Mouse (Mus musculus) small intestine, adult 2 months (tissue): ENCODE measurements around the gene Atp8a2.

Experiments
- CTCF ChIP-seq: fragments of 200-500 bp; IDR thresholded peaks from 2 replicates; pipeline ENCODE4 v1.5.1; 2012; ENCODE audit warnings: low read depth, mild to moderate bottlenecking, control low read depth, inconsistent platforms, low read length, moderate library complexity, mixed read lengths; ENCODE audit not compliant: insufficient replicate concordance, insufficient read length; ENCODE audit errors: extremely low read depth
- POLR2A ChIP-seq: fragments of 200-500 bp; IDR thresholded peaks from 2 replicates; pipeline ENCODE4 v1.6.1; 2012; ENCODE audit warnings: low read depth, mild to moderate bottlenecking, control low read depth, inconsistent platforms, low read length, moderate library complexity

DNA sequence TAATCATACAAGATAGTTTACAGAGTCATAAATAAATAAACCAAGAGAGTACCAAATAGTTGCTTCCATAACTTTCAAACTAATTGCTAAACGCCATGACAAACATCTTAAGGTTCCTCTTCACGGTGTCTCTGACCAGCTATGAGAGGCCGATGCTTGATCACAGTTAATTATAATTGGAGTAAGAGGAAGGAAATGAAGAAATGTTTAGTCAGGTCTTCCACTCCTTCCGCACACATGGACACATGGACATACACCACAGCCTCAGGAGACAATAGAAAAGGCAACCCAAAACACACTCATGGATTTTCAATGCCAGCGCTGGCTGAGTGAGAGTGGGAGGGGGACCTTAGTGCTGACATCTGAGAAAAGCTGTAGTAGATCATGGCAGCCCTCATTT lies 232.4 kb downstream of the Atp8a2 start:
- no peak for TF ChIP-seq CTCF
- TF ChIP-seq POLR2A, result no peak
